Mouse (Mus musculus) CH12.LX (cell line): ENCODE results near the gene Ccdc152. TPM values are rescaled to one million over a fixed set of nuclear protein-coding genes. Genes with fewer than 3 reads are reported as not detected.
A peak's percentile ranks its signal among the peaks of the same experiment; 100 is the strongest.

Experiments
- DNase-seq: peaks from one replicate; pipeline ENCODE4 v3.0.0-alpha.2; 2013; ENCODE audit errors: extremely low read depth
- H3K27ac ChIP-seq: 2 replicates; pipeline ENCODE4 v1.5.1; 2012; ENCODE audit warnings: low read depth, mild to moderate bottlenecking, control low read depth, moderate library complexity; ENCODE audit not compliant: insufficient read depth
- H3K27me3 ChIP-seq: replicated peaks from 2 replicates; pipeline ENCODE3; 2012; ENCODE audit warnings: inconsistent platforms
- H3K36me3 ChIP-seq, 2 experiments: replicated peaks in 1 of 2; 2 replicates each; pipeline versions ENCODE3 to v1.6.1; 2012; ENCODE audit warnings: inconsistent platforms in 1 of 2, low read length in 1 of 2, mild to moderate bottlenecking in 1 of 2, mixed read lengths in 1 of 2, moderate library complexity in 1 of 2; ENCODE audit not compliant: control insufficient read depth in 1 of 2, insufficient read depth in 1 of 2
- H3K4me1 ChIP-seq, 2 experiments: 2 replicates each; pipeline ENCODE4 v1.6.1; 2012; ENCODE audit warnings: inconsistent platforms in 1 of 2, moderate library complexity in 1 of 2; ENCODE audit not compliant: insufficient read depth in 2 of 2, control insufficient read depth in 1 of 2
- H3K4me2 ChIP-seq: 2 replicates; pipeline ENCODE4 v1.6.1; 2012; ENCODE audit warnings: low read depth, mild to moderate bottlenecking, control low read depth; ENCODE audit not compliant: poor library complexity, insufficient read depth, severe bottlenecking
- H3K4me3 ChIP-seq, 3 experiments: fragments of 150-350 bp in 1 of 3; sonication (generic) in 1 of 3; replicated peaks in 1 of 3; 2 replicates each; pipeline versions ENCODE3 to v1.5.1; 2011 to 2012; ENCODE audit warnings: low read depth in 2 of 3, low read length in 2 of 3, mild to moderate bottlenecking in 2 of 3, moderate library complexity in 2 of 3, control low read depth in 1 of 3, improper control_type of control experiment in 1 of 3, inconsistent platforms in 1 of 3, mixed read lengths in 1 of 3; ENCODE audit not compliant: poor library complexity in 1 of 3
- H3K79me2 ChIP-seq: replicated peaks from 2 replicates; pipeline ENCODE4 v1.6.1; 2012; ENCODE audit warnings: mild to moderate bottlenecking, moderate library complexity; ENCODE audit not compliant: control insufficient read depth, poor library complexity, insufficient read depth, severe bottlenecking; ENCODE audit errors: extremely low read depth
- H3K9ac ChIP-seq: 2 replicates; pipeline ENCODE4 v1.6.1; 2012; ENCODE audit warnings: low read depth, mild to moderate bottlenecking, control low read depth, moderate library complexity; ENCODE audit not compliant: insufficient read depth
- H3K9me3 ChIP-seq: replicated peaks from 2 replicates; pipeline ENCODE3; 2012; ENCODE audit warnings: low read length, inconsistent platforms, mixed read lengths
- BHLHE40 ChIP-seq: IDR thresholded peaks from 2 replicates; pipeline ENCODE4 v1.6.1; 2011; ENCODE audit warnings: mild to moderate bottlenecking, low read depth, low read length, improper control_type of control experiment
- CHD1 ChIP-seq: IDR thresholded peaks from 2 replicates; pipeline ENCODE4 v1.6.1; 2012; ENCODE audit warnings: low read depth, low read length, improper control_type of control experiment, inconsistent platforms
- CTCF ChIP-seq, 2 experiments: IDR thresholded peaks in 1 of 2; conservative IDR thresholded peaks in 1 of 2; 2 replicates each; pipeline ENCODE4 v1.5.1; 2011 to 2012; ENCODE audit warnings: low read depth in 2 of 2, low read length in 2 of 2, improper control_type of control experiment in 1 of 2, inconsistent platforms in 1 of 2, mild to moderate bottlenecking in 1 of 2, moderate library complexity in 1 of 2
- E2F4 ChIP-seq: IDR thresholded peaks from 2 replicates; pipeline ENCODE4 v1.6.1; 2011; ENCODE audit warnings: low read depth, low read length, improper control_type of control experiment; ENCODE audit not compliant: insufficient replicate concordance
- EP300 ChIP-seq: IDR thresholded peaks from 2 replicates; pipeline ENCODE4 v1.6.1; 2011; ENCODE audit warnings: low read length, improper control_type of control experiment
- ETS1 ChIP-seq: conservative IDR thresholded peaks from 2 replicates; pipeline ENCODE4 v1.6.1; 2012; ENCODE audit warnings: low read depth, mild to moderate bottlenecking, inconsistent platforms, low read length, improper control_type of control experiment, moderate library complexity
- GABPA ChIP-seq: IDR thresholded peaks from 2 replicates; pipeline ENCODE4 v1.6.1; 2012; ENCODE audit warnings: low read depth, low read length, improper control_type of control experiment, inconsistent platforms; ENCODE audit not compliant: insufficient replicate concordance
- HCFC1 ChIP-seq: IDR thresholded peaks from 2 replicates; pipeline ENCODE4 v1.6.1; 2012; ENCODE audit warnings: low read depth, mild to moderate bottlenecking, inconsistent platforms, low read length, improper control_type of control experiment
- JUND ChIP-seq: conservative IDR thresholded peaks from 2 replicates; pipeline ENCODE4 v1.6.1; 2011; ENCODE audit warnings: low read depth, low read length, improper control_type of control experiment
- KAT2A ChIP-seq: IDR thresholded peaks from 2 replicates; pipeline ENCODE4 v1.6.1; 2012; ENCODE audit warnings: low read length, improper control_type of control experiment, inconsistent platforms; ENCODE audit not compliant: insufficient replicate concordance
- MAFK ChIP-seq: IDR thresholded peaks from 2 replicates; pipeline ENCODE4 v1.6.1; 2011; ENCODE audit warnings: low read length, improper control_type of control experiment; ENCODE audit not compliant: insufficient replicate concordance
- MAZ ChIP-seq: IDR thresholded peaks from 2 replicates; pipeline ENCODE4 v1.6.1; 2012; ENCODE audit warnings: low read depth, mild to moderate bottlenecking, inconsistent platforms, low read length, improper control_type of control experiment, moderate library complexity
- MYC ChIP-seq: IDR thresholded peaks from 2 replicates; pipeline ENCODE4 v1.6.1; 2011; ENCODE audit warnings: low read depth, mild to moderate bottlenecking, improper control_type of control experiment, low read length
- NELFE ChIP-seq: IDR thresholded peaks from 2 replicates; pipeline ENCODE4 v1.6.1; 2011; ENCODE audit warnings: low read depth, low read length, improper control_type of control experiment
- PAX5 ChIP-seq: IDR thresholded peaks from 2 replicates; pipeline ENCODE4 v1.6.1; 2012; ENCODE audit warnings: low read length, inconsistent platforms, mixed read lengths
- POLR2A ChIP-seq: IDR thresholded peaks from 2 replicates; pipeline ENCODE4 v1.6.1; 2011; ENCODE audit warnings: low read depth, mild to moderate bottlenecking, improper control_type of control experiment, low read length
- RCOR1 ChIP-seq: conservative IDR thresholded peaks from 2 replicates; pipeline ENCODE4 v1.6.1; 2012; ENCODE audit warnings: low read depth, mild to moderate bottlenecking, inconsistent platforms, low read length, improper control_type of control experiment
- SMC3 ChIP-seq: IDR thresholded peaks from 2 replicates; pipeline ENCODE4 v1.6.1; 2011; ENCODE audit warnings: low read depth, low read length, improper control_type of control experiment
- TBP ChIP-seq: conservative IDR thresholded peaks from 2 replicates; pipeline ENCODE4 v1.6.1; 2011; ENCODE audit warnings: low read depth, low read length, improper control_type of control experiment
- TCF12 ChIP-seq: IDR thresholded peaks from 2 replicates; pipeline ENCODE4 v1.6.1; 2014; ENCODE audit warnings: low read depth, mild to moderate bottlenecking, inconsistent platforms, low read length, improper control_type of control experiment
- UBTF ChIP-seq: IDR thresholded peaks from 2 replicates; pipeline ENCODE4 v1.6.1; 2012; ENCODE audit warnings: low read depth, mild to moderate bottlenecking, inconsistent platforms, low read length, improper control_type of control experiment, moderate library complexity
- USF1 ChIP-seq: IDR thresholded peaks from 2 replicates; pipeline ENCODE4 v1.6.1; 2014; ENCODE audit warnings: low read depth, mild to moderate bottlenecking, inconsistent platforms, low read length, improper control_type of control experiment
- USF2 ChIP-seq: conservative IDR thresholded peaks from 2 replicates; pipeline ENCODE4 v1.6.1; 2011; ENCODE audit warnings: low read depth, low read length, improper control_type of control experiment
- ZKSCAN1 ChIP-seq: IDR thresholded peaks from 2 replicates; pipeline ENCODE4 v1.6.1; 2012; ENCODE audit warnings: low read depth, inconsistent platforms, low read length, improper control_type of control experiment, borderline replicate concordance
- ZMIZ1 ChIP-seq: IDR thresholded peaks from 2 replicates; pipeline ENCODE4 v1.6.1; 2012; ENCODE audit warnings: low read depth, mild to moderate bottlenecking, inconsistent platforms, low read length, improper control_type of control experiment
- ZNF384 ChIP-seq: IDR thresholded peaks from 2 replicates; pipeline ENCODE4 v1.6.1; 2012; ENCODE audit warnings: low read depth, low read length, improper control_type of control experiment, inconsistent platforms
- dilution Hi-C: fragments of 300-500 bp; cut with MboI; formaldehyde crosslinking; loops from 2 replicates; pipeline ENCODE4 v1.14.3; 2020; ENCODE audit warnings: low sequenced_read_pairs; ENCODE audit not compliant: extremely low pct_unique_long_range_greater_than_20kb, extremely low pct_ligation_motif_present
- in situ Hi-C: fragments of 300-500 bp; cut with MboI; formaldehyde crosslinking; loops from 3 replicates; pipeline ENCODE4 v1.14.3; 2019; ENCODE audit warnings: low sequenced_read_pairs, low pct_ligation_motif_present, low pct_unique_long_range_greater_than_20kb, mixed read lengths
- polyA plus RNA-seq: library from polyadenylated mRNA; unstranded; fragments of >175 nt; gene quantifications from 2 replicates; pipeline ENCODE4 v1.2.1, GENCODE M21; 2012; ENCODE audit warnings: low read depth; ENCODE audit not compliant: insufficient read length
- total RNA-seq, 2 experiments: library from RNA; depleted of rRNA; stranded (reverse); fragments of 300-350 nt in 1 of 2; fragments of >200 nt in 1 of 2; gene quantifications; 2 replicates each; pipeline ENCODE4 v1.2.3; 2012 to 2014

The Ccdc152 gene
- total and polyA plus RNA-seq, 3 experiments, result 0.08 to 0.99 TPM; not detected in 1

- DNase-seq, result no peak
- Histone ChIP-seq H3K4me1 (peaks cover 0 to 9% of the 10 kb centered on the region in 2 experiments; a peak in 2 of 4 replicates), H3K4me2 (no peak overlapping the region), H3K27ac (no peak overlapping the region), H3K9ac (no peak overlapping the region), H3K36me3 (peaks cover 0 to 3% of the 10 kb centered on the region in 2 experiments), H3K79me2 (no peaks in the 10 kb centered on the region), H3K9me3 (no peaks in the 10 kb centered on the region), H3K27me3 (no peaks in the 10 kb centered on the region), H3K4me3 (no peak overlapping the region)
- in situ Hi-C loops, result no loop called here
- dilution Hi-C loops, result no loop called here
- 0 out of 4 replicates have a peak, but pooled peaks of 1 of the 2 experiments have one; percentile 2 for TF ChIP-seq CTCF (conservative IDR thresholded peaks at IDR 0.05 in 1 of 2, IDR thresholded peaks at IDR 0.05 in 1 of 2; ENCODE audit: low read depth in 2 of 2, low read length in 2 of 2)
- TF ChIP-seq CHD1, result no peak
- TF ChIP-seq ZMIZ1, result no peak
Measured at GRCm38 (mm10) chr15:3277391-3277790, 25.9 kb downstream of the Ccdc152 start.

- DNase-seq, result no peak
- no peak overlapping the region for H3K9ac ChIP-seq
- H3K27ac ChIP-seq, result no peak overlapping the region
- dilution Hi-C loops, result no loop called here
- H3K79me2 ChIP-seq, result no peaks in the 10 kb centered on the region
- no peaks in the 10 kb centered on the region for H3K36me3 ChIP-seq
- in situ Hi-C loops, result no loop called here
- H3K27me3 ChIP-seq, result no peaks in the 10 kb centered on the region
- H3K9me3 ChIP-seq, result no peaks in the 10 kb centered on the region
- no peak overlapping the region for H3K4me3 ChIP-seq
- peaks cover 0 to 22% of the 10 kb centered on the region in 2 experiments; a peak in 2 of 4 replicates for H3K4me1 ChIP-seq
- no peak overlapping the region for H3K4me2 ChIP-seq
- TF ChIP-seq MAZ, result no peak
- no peak for TF ChIP-seq KAT2A
- no peak for TF ChIP-seq CTCF (conservative IDR thresholded peaks at IDR 0.05 in 1 of 2, IDR thresholded peaks at IDR 0.05 in 1 of 2; ENCODE audit: low read depth in 2 of 2, low read length in 2 of 2)
- no peak for TF ChIP-seq ETS1
- TF ChIP-seq ZNF384, result no peak
- TF ChIP-seq ZKSCAN1, result no peak
- TF ChIP-seq USF1, result no peak
- TF ChIP-seq BHLHE40, result no peak
- no peak for TF ChIP-seq GABPA
- no peak for TF ChIP-seq MYC
- TF ChIP-seq TBP, result no peak
- no peak for TF ChIP-seq NELFE
Measured at GRCm38 (mm10) chr15:3273191-3273590, 30.1 kb downstream of the Ccdc152 start.

- in situ Hi-C loops, result no loop called here
Measured at GRCm38 (mm10) chr15:3271216-3271615, 32.1 kb downstream of the Ccdc152 start.

More at GRCm38 (mm10) chr15:3271216-3271615, 32.1 kb downstream of the Ccdc152 start:
- Histone ChIP-seq H3K27me3 (no peaks in the 10 kb centered on the region), H3K79me2 (no peaks in the 10 kb centered on the region)
- no peak for DNase-seq
- dilution Hi-C loops, result no loop called here
- TF ChIP-seq ETS1 (no peak), MYC (no peak), USF2 (no peak), GABPA (no peak), UBTF (no peak), HCFC1 (no peak), MAFK (no peak), NELFE (no peak), TCF12 (no peak), PAX5 (no peak), RCOR1 (no peak), CHD1 (no peak), JUND (no peak), EP300 (no peak), ZNF384 (no peak), MAZ (no peak), SMC3 (no peak), TBP (no peak), POLR2A (no peak), E2F4 (no peak)
- TF ChIP-seq, all 38 proteins: peak for 0
- no peaks in the 10 kb centered on the region for H3K36me3 ChIP-seq
- no peak overlapping the region for H3K27ac ChIP-seq
- no peak overlapping the region for H3K4me2 ChIP-seq
- peaks cover 0 to 22% of the 10 kb centered on the region in 2 experiments; a peak in 2 of 4 replicates for H3K4me1 ChIP-seq
- peak overlapping the region in 1 of 3 experiments; percentile 13 for H3K4me3 ChIP-seq
- H3K9ac ChIP-seq, result no peak overlapping the region
- H3K9me3 ChIP-seq, result no peaks in the 10 kb centered on the region
